Mouse (Mus musculus) small intestine, adult 2 months (tissue): ENCODE measurements at regions not wholly inside any gene's neighbourhood (a gene's known extent, or its start where the extent isn't known, plus 50 kb on each side); places are given as distances from the start of the nearest gene placed in this dataset.

Source experiments
- CTCF ChIP-seq: fragments of 200-500 bp; IDR thresholded peaks from 2 replicates; pipeline ENCODE4 v1.5.1; 2012; ENCODE audit warnings: low read depth, mild to moderate bottlenecking, control low read depth, inconsistent platforms, low read length, moderate library complexity, mixed read lengths; ENCODE audit not compliant: insufficient replicate concordance, insufficient read length; ENCODE audit errors: extremely low read depth
- POLR2A ChIP-seq: fragments of 200-500 bp; IDR thresholded peaks from 2 replicates; pipeline ENCODE4 v1.6.1; 2012; ENCODE audit warnings: low read depth, mild to moderate bottlenecking, control low read depth, inconsistent platforms, low read length, moderate library complexity

GRCm38 (mm10) chr12:69474916-69475661 lies 102.8 kb upstream of the Gm9887 start:
- no peak for TF ChIP-seq CTCF
- TF ChIP-seq POLR2A: no peak
